Mouse (Mus musculus) heart, postnatal 0 days (tissue): ENCODE results near the gene Crybb1. TPM values are rescaled to one million over a fixed set of nuclear protein-coding genes. Genes with fewer than 3 reads are reported as not detected.

Source experiments
- ATAC-seq: fragments of 200-750 bp; cut with Nextera tagmentation; 2 replicates; pipeline ENCODE4 v1.8.0; 2017; ENCODE audit warnings: low read depth, moderate number of reproducible peaks, moderate library complexity; ENCODE audit not compliant: insufficient read depth
- DNase-seq: peaks from one replicate; pipeline ENCODE4 v3.0.0-alpha.2; 2016; ENCODE audit warnings: low spot score
- H3K27ac ChIP-seq: fragments of 300-500 bp; sonication (generic); 2 replicates; pipeline ENCODE4 v1.5.1; 2014; ENCODE audit warnings: low read depth, mild to moderate bottlenecking
- H3K27me3 ChIP-seq: fragments of 300-500 bp; sonication (generic); 2 replicates; pipeline ENCODE4 v1.6.1; 2014; ENCODE audit warnings: low read length, mixed read lengths; ENCODE audit not compliant: control insufficient read depth, insufficient read depth
- H3K36me3 ChIP-seq: fragments of 300-500 bp; sonication (generic); replicated peaks from 2 replicates; pipeline ENCODE4 v1.6.1; 2014; ENCODE audit warnings: low read length, mixed read lengths; ENCODE audit not compliant: control insufficient read depth, insufficient read depth
- H3K4me1 ChIP-seq: fragments of 300-500 bp; sonication (generic); 2 replicates; pipeline ENCODE4 v1.6.1; 2014; ENCODE audit warnings: antibody characterized with exemption; ENCODE audit not compliant: control insufficient read depth, insufficient read depth
- H3K4me2 ChIP-seq: fragments of 300-500 bp; sonication (generic); 2 replicates; pipeline ENCODE4 v1.6.1; 2014; ENCODE audit warnings: low read depth, mild to moderate bottlenecking, low read length, moderate library complexity
- H3K4me3 ChIP-seq: fragments of 300-500 bp; sonication (generic); 2 replicates; pipeline ENCODE4 v1.5.1; 2014; ENCODE audit warnings: low read depth, low read length
- H3K9ac ChIP-seq: fragments of 300-500 bp; sonication (generic); replicated peaks from 2 replicates; pipeline ENCODE4 v1.6.1; 2014; ENCODE audit warnings: low read depth, low read length, mixed read lengths
- H3K9me3 ChIP-seq: fragments of 300-500 bp; sonication (generic); replicated peaks from 2 replicates; pipeline ENCODE4 v1.6.1; 2016; ENCODE audit warnings: low read length; ENCODE audit not compliant: control insufficient read depth
- CTCF ChIP-seq: IDR thresholded peaks from 2 replicates; pipeline ENCODE4 v1.5.1; 2016; ENCODE audit warnings: antibody characterized with exemption, control low read depth, low read depth
- EP300 ChIP-seq: IDR thresholded peaks from 2 replicates; pipeline ENCODE4 v1.6.1; 2016; ENCODE audit warnings: antibody characterized with exemption, low read depth
- WGBS: fragments of 180-500 bp; shearing (Covaris S2); extraction: QIAGEN DNeasy Blood & Tissue Kit; methylation state at CpG from one replicate; pipeline ENCODE4 v1.1.7; 2014; 5-methylcytosine and 5-hydroxymethylcytosine counted together
- polyA plus RNA-seq: library from polyadenylated mRNA; unstranded; fragments of >200 nt; fragmentation: Nextera tagmentation; extraction: Ambion mirVana; gene quantifications from 2 replicates; pipeline ENCODE4 v1.2.1, GENCODE M21; 2015
- total RNA-seq: library from RNA; depleted of rRNA; stranded (reverse); fragments of >200 nt; gene quantifications from 2 replicates; pipeline ENCODE4 v1.2.3, GENCODE M21; 2014; ENCODE audit warnings: low replicate concordance

The Crybb1 gene
- total and polyA plus RNA-seq, 2 experiments from 2014 or later, result 0.26 TPM; not detected in 1

GRCm38 (mm10) chr5:112288193-112289141 lies 32.9 kb downstream of the Crybb1 start:
- no peaks in the 10 kb centered on the region for H3K9me3 ChIP-seq
- H3K4me1 ChIP-seq, result peaks cover 37% of the 10 kb centered on the region
- H3K4me3 ChIP-seq, result peak overlapping the region; percentile 29
- peak overlapping the region; percentile 20; the same call in 1 of the 2 replicates for H3K9ac ChIP-seq
- H3K27ac ChIP-seq, result peak overlapping the region; percentile 76
- H3K36me3 ChIP-seq, result no peaks in the 10 kb centered on the region
- ATAC-seq (0 out of 2 replicates have a peak, but pooled peaks have one; percentile 22), DNase-seq (no peak)
- no peaks in the 10 kb centered on the region for H3K27me3 ChIP-seq
- WGBS, result 68% methylated on average over 9 of the region's 9 CpGs
- no peak for TF ChIP-seq CTCF
- TF ChIP-seq EP300, result no peak
- peak overlapping the region; percentile 49; the same call in 1 of the 2 replicates for H3K4me2 ChIP-seq

- peaks cover 37% of the 10 kb centered on the region for H3K4me1 ChIP-seq
- ATAC-seq (no peak), DNase-seq (peak; percentile 25)
- H3K9me3 ChIP-seq, result no peaks in the 10 kb centered on the region
- no peak for TF ChIP-seq EP300
- no peak for TF ChIP-seq CTCF
- H3K4me2 ChIP-seq, result peak overlapping the region; percentile 49
- 15% methylated on average over 8 of the region's 8 CpGs for WGBS
- no peaks in the 10 kb centered on the region for H3K27me3 ChIP-seq
- H3K9ac ChIP-seq, result no peak overlapping the region
- no peaks in the 10 kb centered on the region for H3K36me3 ChIP-seq
- peak overlapping the region; percentile 76; the same call in 1 of the 2 replicates for H3K27ac ChIP-seq
- H3K4me3 ChIP-seq, result peak overlapping the region; percentile 29
Measured at GRCm38 (mm10) chr5:112289236-112289635, 33.6 kb downstream of the Crybb1 start.

- H3K27me3 ChIP-seq, result no peaks in the 10 kb centered on the region
- H3K4me2 ChIP-seq, result peak overlapping the region; percentile 49
- 77% methylated on average over 16 of the region's 16 CpGs for WGBS
- H3K4me3 ChIP-seq, result peak overlapping the region; percentile 29
- peaks cover 34% of the 10 kb centered on the region for H3K4me1 ChIP-seq
- H3K9ac ChIP-seq, result no peak overlapping the region
- H3K36me3 ChIP-seq, result no peaks in the 10 kb centered on the region
- TF ChIP-seq CTCF, result no peak
- no peak for TF ChIP-seq EP300
- no peaks in the 10 kb centered on the region for H3K9me3 ChIP-seq
- ATAC-seq (no peak), DNase-seq (no peak)
- H3K27ac ChIP-seq, result no peak overlapping the region
Measured at GRCm38 (mm10) chr5:112289819-112290535, 34.4 kb downstream of the Crybb1 start.

GRCm38 (mm10) chr5:112290536-112290880 lies 34.9 kb downstream of the Crybb1 start:
- Histone ChIP-seq H3K9ac (no peak overlapping the region), H3K4me3 (peak overlapping the region; percentile 29; the same call in 1 of the 2 replicates), H3K27ac (no peak overlapping the region), H3K9me3 (no peaks in the 10 kb centered on the region), H3K27me3 (no peaks in the 10 kb centered on the region), H3K4me1 (peaks cover 29% of the 10 kb centered on the region), H3K4me2 (peak overlapping the region; percentile 49), H3K36me3 (no peaks in the 10 kb centered on the region)
- no peak for ATAC-seq
- no peak for DNase-seq
- WGBS, result 83% methylated on average over 8 of the region's 8 CpGs
- TF ChIP-seq CTCF (no peak), EP300 (no peak)

GRCm38 (mm10) chr5:112291866-112292265 lies 36.3 kb downstream of the Crybb1 start:
- H3K27me3 ChIP-seq, result no peaks in the 10 kb centered on the region
- no peak overlapping the region for H3K4me3 ChIP-seq
- WGBS, result 85% methylated on average over 5 of the region's 5 CpGs
- no peak overlapping the region for H3K9ac ChIP-seq
- H3K4me1 ChIP-seq, result peaks cover 28% of the 10 kb centered on the region
- no peak overlapping the region for H3K27ac ChIP-seq
- no peak overlapping the region; the same call in 1 of the 2 replicates for H3K4me2 ChIP-seq
- no peak for TF ChIP-seq EP300
- TF ChIP-seq CTCF, result no peak
- no peaks in the 10 kb centered on the region for H3K36me3 ChIP-seq
- H3K9me3 ChIP-seq, result no peaks in the 10 kb centered on the region
- ATAC-seq (no peak), DNase-seq (no peak)
